Mouse (Mus musculus) heart, adult 2 months (tissue): Measurements from ENCODE around the gene Fubp1.

Experiments
- CTCF ChIP-seq: fragments of 200-600 bp; IDR thresholded peaks from 2 replicates; pipeline ENCODE4 v1.8.1; 2022; ENCODE audit warnings: antibody characterized with exemption, mild to moderate bottlenecking, moderate library complexity
- EP300 ChIP-seq: fragments of 200-500 bp; IDR thresholded peaks from 2 replicates; pipeline ENCODE4 v1.6.1; 2011; ENCODE audit warnings: low read depth, low read length, control low read depth; ENCODE audit not compliant: insufficient read depth
- POLR2A ChIP-seq: fragments of 200-500 bp; IDR thresholded peaks from 2 replicates; pipeline ENCODE4 v1.6.1; 2011; ENCODE audit warnings: mild to moderate bottlenecking, low read depth, low read length, control low read depth; ENCODE audit not compliant: insufficient read depth

GRCm38 (mm10) chr3:152257528-152257927 lies 47.3 kb downstream of the Fubp1 start:
- TF ChIP-seq CTCF, result no peak
- TF ChIP-seq POLR2A, result no peak
- TF ChIP-seq EP300, result no peak
